Comparison of ENCODE assay signal across 28 mouse cellular contexts in genomic region chr10:9818574-9818973, GRCm38 (mm10).
"Had no signal": no experiment of that assay in that cellular context is flagged by ENCODE, and none has a peak within 500 bp of the region (broad histone marks: within the 10 kb centered on the region; RNA-seq: fewer than 3 reads in every experiment).

No protein-coding gene starts in this region.

- DNase-seq: gastrocnemius, adult 2 months; gastrocnemius, postnatal 10 days; gastrocnemius, postnatal 25 days; heart, adult 2 months; heart, postnatal 14 days; heart, postnatal 36 days; kidney, adult 18-20 months; kidney, adult 8-10 months; kidney, postnatal 10 days; kidney, postnatal 25 days; kidney, postnatal 4 days; liver; liver, embryonic 13.5 days had no signal

- H3K36me3 ChIP-seq: heart, embryonic 15.5 days; hindbrain, embryonic 10.5 days; hindbrain, embryonic 12.5 days; intestine, embryonic 15.5 days; limb, embryonic 10.5 days; limb, embryonic 12.5 days; liver, embryonic 13.5 days had no signal

- H3K4me3 ChIP-seq: gastrocnemius, adult 2 months; heart, adult 2 months; heart, embryonic 13.5 days; heart, embryonic 15.5 days; hindbrain, embryonic 10.5 days; hindbrain, embryonic 12.5 days; intestine, embryonic 15.5 days; layer of hippocampus, adult 2 months; left cerebral cortex, adult 2 months; limb, embryonic 10.5 days; limb, embryonic 12.5 days; liver, embryonic 13.5 days had no signal

- ATAC-seq: hindbrain, embryonic 16.5 days; inflammation-experienced regulatory T-cells, adult 6 months; intestine, embryonic 15.5 days; intestine, postnatal 0 days had no signal

- H3K27ac ChIP-seq: gastrocnemius, adult 2 months; heart, adult 2 months; heart, embryonic 13.5 days; heart, embryonic 15.5 days; hindbrain, embryonic 10.5 days; hindbrain, embryonic 12.5 days; hindbrain, embryonic 14.5 days; intestine, embryonic 15.5 days; layer of hippocampus, adult 2 months; left cerebral cortex, adult 2 months; limb, embryonic 10.5 days; limb, embryonic 12.5 days; liver, embryonic 13.5 days had no signal

- H3K4me2 ChIP-seq: heart, embryonic 11.5 days; heart, embryonic 13.5 days; heart, embryonic 15.5 days; hindbrain, embryonic 12.5 days; hindbrain, embryonic 14.5 days; intestine, embryonic 15.5 days; limb, embryonic 12.5 days; liver, embryonic 11.5 days; liver, embryonic 13.5 days had no signal

- H3K27me3 ChIP-seq: heart, embryonic 13.5 days; heart, embryonic 15.5 days; hindbrain, embryonic 12.5 days; intestine, embryonic 15.5 days; limb, embryonic 12.5 days; liver, embryonic 13.5 days had no signal

- H3K4me1 ChIP-seq: heart, embryonic 13.5 days; heart, embryonic 15.5 days; hindbrain, embryonic 10.5 days; hindbrain, embryonic 12.5 days; intestine, embryonic 15.5 days; limb, embryonic 10.5 days; limb, embryonic 12.5 days; liver, embryonic 13.5 days had no signal

- H3K9me3 ChIP-seq: heart, embryonic 13.5 days; heart, embryonic 15.5 days; hindbrain, embryonic 10.5 days; hindbrain, embryonic 12.5 days; intestine, embryonic 15.5 days; limb, embryonic 10.5 days; limb, embryonic 12.5 days; liver, embryonic 13.5 days had no signal

- H3K9ac ChIP-seq: heart, embryonic 13.5 days; heart, embryonic 15.5 days; hindbrain, embryonic 12.5 days; hindbrain, embryonic 14.5 days; intestine, embryonic 15.5 days; limb, embryonic 12.5 days; liver, embryonic 13.5 days had no signal
